Mouse (Mus musculus) neural tube, embryonic 15.5 days (tissue): ENCODE data around the gene Cox19. TPM values are rescaled to one million over a fixed set of nuclear protein-coding genes. Genes with fewer than 3 reads are reported as not detected.
A peak's percentile ranks its signal among the peaks of the same experiment; 100 is the strongest.

Source experiments
- ATAC-seq: fragments of 200-750 bp; cut with Nextera tagmentation; 2 replicates; pipeline ENCODE4 v1.8.0; 2017; ENCODE audit warnings: mild to moderate bottlenecking, moderate TSS enrichment, moderate library complexity; ENCODE audit not compliant: low FRiP score
- H3K27ac ChIP-seq: fragments of 300-500 bp; sonication (generic); replicated peaks from 2 replicates; pipeline ENCODE4 v1.5.1; 2015; ENCODE audit warnings: mild to moderate bottlenecking, inconsistent platforms
- H3K27me3 ChIP-seq: fragments of 300-500 bp; sonication (generic); replicated peaks from 2 replicates; pipeline ENCODE4 v1.6.1; 2015; ENCODE audit warnings: inconsistent platforms
- H3K36me3 ChIP-seq: fragments of 300-500 bp; sonication (generic); 2 replicates; pipeline ENCODE4 v1.6.1; 2015; ENCODE audit warnings: inconsistent platforms
- H3K4me1 ChIP-seq: fragments of 300-500 bp; sonication (generic); 2 replicates; pipeline ENCODE4 v1.6.1; 2015; ENCODE audit warnings: inconsistent platforms
- H3K4me2 ChIP-seq: fragments of 300-500 bp; sonication (generic); 2 replicates; pipeline ENCODE4 v1.6.1; 2015; ENCODE audit warnings: inconsistent platforms, mild to moderate bottlenecking, moderate library complexity
- H3K4me3 ChIP-seq: fragments of 300-500 bp; sonication (generic); replicated peaks from 2 replicates; pipeline ENCODE4 v1.5.1; 2015; ENCODE audit warnings: mild to moderate bottlenecking, inconsistent platforms
- H3K9ac ChIP-seq: fragments of 300-500 bp; sonication (generic); replicated peaks from 2 replicates; pipeline ENCODE4 v1.6.1; 2015; ENCODE audit warnings: mild to moderate bottlenecking, inconsistent platforms
- H3K9me3 ChIP-seq: fragments of 300-500 bp; sonication (generic); replicated peaks from 2 replicates; pipeline ENCODE4 v1.6.1; 2016; ENCODE audit warnings: inconsistent platforms
- WGBS: fragments of 180-500 bp; shearing (Covaris S2); methylation state at CpG from one replicate; pipeline ENCODE4 v1.1.7; 2015; ENCODE audit warnings: mixed read lengths; 5-methylcytosine and 5-hydroxymethylcytosine counted together
- polyA plus RNA-seq: library from polyadenylated mRNA; unstranded; fragments of >200 nt; fragmentation: Nextera tagmentation; extraction: Ambion mirVana; gene quantifications from 2 replicates; pipeline ENCODE4 v1.2.1, GENCODE M21; 2015

Gene Cox19
- polyA plus RNA-seq, 1 experiment from 2014 or later = 107 TPM

- no peaks in the 10 kb centered on the region for H3K9me3 ChIP-seq
- H3K27ac ChIP-seq = no peak overlapping the region
- 0 out of 2 replicates have a peak, but pooled peaks cover 3% of the 10 kb centered on the region for H3K27me3 ChIP-seq
- H3K36me3 ChIP-seq = no peaks in the 10 kb centered on the region
- WGBS = 93% methylated on average over 11 of the region's 11 CpGs
- no peak for ATAC-seq
- peaks cover 7% of the 10 kb centered on the region for H3K4me1 ChIP-seq
- no peak overlapping the region for H3K4me2 ChIP-seq
- H3K9ac ChIP-seq = no peak overlapping the region
- no peak overlapping the region for H3K4me3 ChIP-seq
These were observed 2.7 kb upstream of the Cox19 start for GRCm38 (mm10) chr5:139353946-139354345.

DNA sequence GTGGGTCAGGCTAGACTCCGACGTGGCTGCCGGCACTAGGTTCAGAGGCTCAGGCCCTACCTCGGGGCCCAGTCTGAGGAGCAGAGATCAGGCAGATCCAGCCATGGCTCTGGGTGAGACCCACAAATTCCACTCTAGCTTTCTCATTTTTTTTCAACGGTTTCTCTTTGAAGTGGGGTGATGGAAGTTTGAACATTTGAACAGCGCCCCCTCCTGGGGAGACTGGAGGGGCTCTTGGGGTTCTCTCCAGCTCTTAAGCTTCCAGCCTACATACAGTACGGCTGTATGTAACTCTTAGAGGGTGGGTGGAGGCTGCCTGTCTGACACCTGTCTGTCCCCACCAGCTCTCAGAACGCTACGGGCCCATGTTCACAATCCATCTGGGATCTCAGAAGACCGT lies 2.3 kb upstream of the Cox19 start:
- Histone ChIP-seq H3K4me2 (no peak overlapping the region), H3K9ac (no peak overlapping the region), H3K27me3 (0 out of 2 replicates have a peak, but pooled peaks cover 3% of the 10 kb centered on the region), H3K4me1 (peaks cover 7% of the 10 kb centered on the region), H3K27ac (no peak overlapping the region), H3K36me3 (no peaks in the 10 kb centered on the region), H3K9me3 (no peaks in the 10 kb centered on the region), H3K4me3 (no peak overlapping the region)
- WGBS = 64% methylated on average over 10 of the region's 10 CpGs
- no peak for ATAC-seq

GRCm38 (mm10) chr5:139352317-139352716 lies 1.1 kb upstream of the Cox19 start, which contains the start of gene Cyp2w1:
Gene Cyp2w1, plus strand, starts transcription at chr5:139352617.
- WGBS = 69% methylated on average over 6 of the region's 6 CpGs
- H3K4me3 ChIP-seq = no peak within 1 kb of the TSS
- H3K9ac ChIP-seq = 0 out of 2 replicates have a peak within 1 kb of the TSS, but pooled peaks have one; percentile 10

GRCm38 (mm10) chr5:139351628-139352027 lies 410 bp upstream of the Cox19 start:
- Histone ChIP-seq H3K9me3 (no peaks in the 10 kb centered on the region), H3K9ac (0 out of 2 replicates have a peak overlapping the region, but pooled peaks have one; percentile 10), H3K4me1 (peaks cover 5% of the 10 kb centered on the region; the same call in 1 of the 2 replicates), H3K27me3 (0 out of 2 replicates have a peak, but pooled peaks cover 3% of the 10 kb centered on the region), H3K36me3 (no peaks in the 10 kb centered on the region), H3K4me3 (no peak overlapping the region), H3K4me2 (no peak overlapping the region), H3K27ac (no peak overlapping the region)
- 29% methylated on average over 8 of the region's 8 CpGs for WGBS
- no peak for ATAC-seq

More at GRCm38 (mm10) chr5:139352317-139352716, 1.1 kb upstream of the Cox19 start, which contains the start of gene Cyp2w1:
- Histone ChIP-seq H3K36me3 (no peaks in the 10 kb centered on the region), H3K27ac (no peak within 1 kb of the TSS), H3K27me3 (0 out of 2 replicates have a peak, but pooled peaks cover 3% of the 10 kb centered on the region), H3K4me1 (peaks cover 7% of the 10 kb centered on the region), H3K9me3 (no peaks in the 10 kb centered on the region), H3K4me2 (no peak within 1 kb of the TSS)
- no peak for ATAC-seq

- Histone ChIP-seq H3K4me1 (peaks cover 9% of the 10 kb centered on the region), H3K4me3 (no peak overlapping the region), H3K9ac (no peak overlapping the region), H3K27ac (no peak overlapping the region), H3K9me3 (no peaks in the 10 kb centered on the region), H3K36me3 (no peaks in the 10 kb centered on the region), H3K4me2 (no peak overlapping the region), H3K27me3 (no peaks in the 10 kb centered on the region)
- 80% methylated on average over 6 of the region's 6 CpGs for WGBS
- no peak for ATAC-seq
These were observed 1.5 kb downstream of the Cox19 start for GRCm38 (mm10) chr5:139349713-139350112.

DNA sequence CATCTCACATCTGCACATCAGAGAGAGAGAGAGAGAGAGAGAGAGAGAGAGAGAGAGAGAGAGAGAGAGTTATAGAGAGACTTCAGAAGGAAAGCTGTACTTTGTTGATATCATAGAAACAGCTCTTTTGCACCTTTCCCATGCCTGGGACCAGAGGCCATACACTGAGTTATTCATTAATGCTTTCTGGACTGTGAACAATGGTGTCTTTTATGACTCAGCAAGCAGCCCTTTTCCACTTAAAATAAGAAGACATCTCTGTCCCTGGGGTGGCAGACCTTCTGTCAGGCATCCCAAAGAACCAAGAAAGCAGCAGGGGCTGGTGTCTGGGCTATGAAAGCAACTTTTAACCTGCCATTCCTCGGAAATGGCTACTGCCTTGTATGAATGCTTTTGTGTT lies 4.0 kb downstream of the Cox19 start:
- Histone ChIP-seq H3K36me3 (peaks cover 5% of the 10 kb centered on the region; the same call in 1 of the 2 replicates), H3K4me2 (no peak overlapping the region), H3K27me3 (no peaks in the 10 kb centered on the region), H3K9ac (no peak overlapping the region), H3K9me3 (no peaks in the 10 kb centered on the region), H3K4me1 (peaks cover 30% of the 10 kb centered on the region), H3K4me3 (no peak overlapping the region), H3K27ac (no peak overlapping the region)
- WGBS = 28% methylated on average over 1 of the region's 1 CpGs
- no peak for ATAC-seq

DNA sequence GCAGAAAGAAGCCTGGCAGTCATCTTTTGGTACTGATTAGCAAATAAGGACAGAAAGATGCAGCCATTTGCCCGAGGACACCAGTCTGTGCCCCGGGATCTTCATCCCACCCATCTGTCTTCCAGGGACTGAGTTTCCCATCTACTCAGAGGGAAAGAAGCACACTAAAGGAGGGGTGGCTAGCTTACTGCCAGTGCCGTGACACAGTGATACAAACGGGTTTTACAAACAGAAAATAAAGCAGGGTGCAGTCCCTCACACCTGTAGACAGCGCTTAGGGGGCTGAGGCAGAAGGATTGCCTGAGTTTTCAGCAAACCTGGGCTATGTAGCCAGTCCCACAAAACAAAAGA lies 5.9 kb downstream of the Cox19 start:
- Histone ChIP-seq H3K36me3 (peaks cover 19% of the 10 kb centered on the region), H3K9ac (peak overlapping the region; percentile 40), H3K4me2 (peak overlapping the region; percentile 97), H3K27ac (peak overlapping the region; percentile 81), H3K9me3 (no peaks in the 10 kb centered on the region), H3K4me3 (peak overlapping the region; percentile 71), H3K4me1 (peaks cover 29% of the 10 kb centered on the region), H3K27me3 (no peaks in the 10 kb centered on the region)
- ATAC-seq = peak; percentile 46
- 6% methylated on average over 5 of the region's 5 CpGs for WGBS

DNA sequence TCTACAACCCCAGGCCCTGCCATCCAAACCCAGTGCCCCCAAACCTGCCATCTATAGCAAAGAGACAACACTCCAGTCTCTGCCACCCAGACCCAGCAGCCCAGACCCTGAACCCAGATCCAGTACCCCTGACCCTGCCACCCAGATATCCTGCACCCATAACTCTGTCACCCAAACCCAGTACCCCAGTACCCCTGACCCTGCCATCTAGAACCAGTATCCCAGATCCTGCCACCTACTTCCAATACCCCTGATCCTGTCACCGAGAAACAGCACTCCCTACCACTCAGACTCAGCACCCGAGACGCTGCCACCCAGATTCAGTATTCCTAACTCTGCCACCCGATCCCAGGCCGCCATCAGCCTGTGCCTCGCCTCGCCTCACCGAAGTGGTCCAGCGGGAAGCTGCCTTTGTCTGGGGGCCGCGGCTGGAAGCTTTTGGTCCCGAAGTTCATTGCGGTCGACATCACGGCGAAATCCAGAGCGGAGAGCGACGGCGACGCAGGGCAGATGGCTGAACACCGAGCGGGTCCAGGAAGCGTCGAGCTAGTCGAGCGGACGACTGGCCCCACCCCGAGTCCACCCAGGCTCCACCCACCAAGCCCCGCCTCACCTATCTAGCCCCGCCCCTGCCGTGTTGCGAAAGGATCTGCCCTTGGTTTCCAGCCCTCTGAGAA lies 6.4 kb downstream of the Cox19 start:
- Histone ChIP-seq H3K4me2 (peak overlapping the region; percentile 97), H3K4me3 (peak overlapping the region; percentile 71), H3K9ac (peak overlapping the region; percentile 86), H3K27me3 (no peaks in the 10 kb centered on the region), H3K4me1 (peaks cover 29% of the 10 kb centered on the region), H3K9me3 (no peaks in the 10 kb centered on the region), H3K27ac (peak overlapping the region; percentile 81), H3K36me3 (peaks cover 24% of the 10 kb centered on the region)
- peak; percentile 94 for ATAC-seq
- WGBS = under 1% methylated on average over 33 of the region's 33 CpGs

DNA sequence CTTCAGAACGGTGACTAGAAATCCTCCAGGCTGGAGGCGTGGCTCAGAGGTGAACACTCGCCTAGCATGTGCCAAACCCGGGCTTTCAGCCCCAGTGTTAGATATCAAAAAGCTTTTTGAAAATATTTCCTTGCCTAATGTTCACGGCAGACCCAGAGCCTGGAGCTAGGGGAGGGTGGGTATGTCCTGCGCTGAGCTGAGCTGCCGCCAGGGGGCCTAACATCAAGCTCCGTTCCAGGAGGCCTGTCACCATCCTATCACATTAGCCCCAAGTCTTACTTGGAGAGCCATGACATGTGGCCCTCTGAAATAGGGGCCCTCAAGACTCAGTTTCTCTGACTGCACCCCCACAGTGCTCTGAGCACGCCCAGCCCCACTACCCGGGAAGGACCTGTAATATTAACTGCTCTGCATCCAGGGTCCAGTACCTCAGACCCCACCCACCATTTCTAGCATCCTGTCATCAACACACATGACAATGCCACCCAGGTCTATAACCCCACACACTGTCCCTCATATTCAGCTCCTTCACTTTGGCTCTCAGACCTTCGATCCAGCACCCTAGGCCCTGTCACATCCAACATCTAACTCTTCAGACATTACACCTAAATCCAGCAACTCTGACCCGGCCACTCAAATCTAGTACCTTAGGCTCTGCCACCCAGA lies 7.1 kb downstream of the Cox19 start:
- Histone ChIP-seq H3K4me1 (peaks cover 32% of the 10 kb centered on the region), H3K9ac (peak overlapping the region; percentile 86), H3K4me2 (peak overlapping the region; percentile 97), H3K4me3 (peak overlapping the region; percentile 71), H3K27me3 (no peaks in the 10 kb centered on the region), H3K36me3 (peaks cover 31% of the 10 kb centered on the region), H3K9me3 (no peaks in the 10 kb centered on the region), H3K27ac (no peak overlapping the region)
- 5% methylated on average over 12 of the region's 12 CpGs for WGBS
- ATAC-seq = peak; percentile 65; the same call in 1 of the 2 replicates

GRCm38 (mm10) chr5:139338891-139339290 lies 12.3 kb downstream of the Cox19 start:
- no peak for ATAC-seq
- H3K27ac ChIP-seq = no peak overlapping the region
- H3K36me3 ChIP-seq = peaks cover 72% of the 10 kb centered on the region
- H3K4me2 ChIP-seq = no peak overlapping the region
- H3K27me3 ChIP-seq = no peaks in the 10 kb centered on the region
- H3K4me1 ChIP-seq = peaks cover 35% of the 10 kb centered on the region
- no peaks in the 10 kb centered on the region for H3K9me3 ChIP-seq
- no peak overlapping the region for H3K4me3 ChIP-seq
- WGBS = 85% methylated on average over 11 of the region's 11 CpGs
- no peak overlapping the region for H3K9ac ChIP-seq

GRCm38 (mm10) chr5:139338403-139338802 lies 12.8 kb downstream of the Cox19 start:
- Histone ChIP-seq H3K9ac (no peak overlapping the region), H3K9me3 (no peaks in the 10 kb centered on the region), H3K27ac (no peak overlapping the region), H3K4me3 (no peak overlapping the region), H3K4me1 (peaks cover 30% of the 10 kb centered on the region), H3K27me3 (no peaks in the 10 kb centered on the region), H3K4me2 (no peak overlapping the region), H3K36me3 (peaks cover 72% of the 10 kb centered on the region)
- no peak for ATAC-seq
- WGBS = 86% methylated on average over 3 of the region's 3 CpGs
